Mouse (Mus musculus): ENCODE results near the gene Ankrd28. TPM values are rescaled to one million over a fixed set of nuclear protein-coding genes. Genes with fewer than 3 reads are reported as not detected.
A peak's percentile ranks its signal among the peaks of the same experiment; 100 is the strongest.

Ankrd28 gene
- polyA plus RNA-seq, 1 experiment from 2014 or later, result 9.4 TPM

GRCm38 (mm10) chr14:31784975-31785374, 45.5 kb downstream of the Ankrd28 start:
- H3K4me1 ChIP-seq (ENCODE audit: control insufficient read depth, insufficient read depth, low read length), result peaks cover 24% of the 10 kb centered on the region
- no peak for ATAC-seq
- no peak overlapping the region for H3K9ac ChIP-seq (ENCODE audit: low read depth, low read length)
- 95% methylated on average over 5 of the region's 5 CpGs for WGBS
- H3K9me3 ChIP-seq (replicated peaks; ENCODE audit: control insufficient read depth, low read length, poor library complexity, severe bottlenecking), result no peaks in the 10 kb centered on the region
- no peak overlapping the region for H3K4me3 ChIP-seq (ENCODE audit: low read depth, low read length)
- H3K4me2 ChIP-seq (ENCODE audit: low read length), result no peak overlapping the region
- no peaks in the 10 kb centered on the region for H3K36me3 ChIP-seq (ENCODE audit: control insufficient read depth, insufficient read depth, low read length)
- no peak overlapping the region for H3K27ac ChIP-seq (ENCODE audit: low read length)
- H3K27me3 ChIP-seq (ENCODE audit: control insufficient read depth, insufficient read depth, low read depth, low read length), result no peaks in the 10 kb centered on the region

- WGBS, result 6% methylated on average over 11 of the region's 11 CpGs
- no peaks in the 10 kb centered on the region for H3K9me3 ChIP-seq (replicated peaks; ENCODE audit: control insufficient read depth, low read length, poor library complexity, severe bottlenecking)
- ATAC-seq, result peak; percentile 76
- peaks cover 24% of the 10 kb centered on the region for H3K4me1 ChIP-seq (ENCODE audit: control insufficient read depth, insufficient read depth, low read length)
- H3K27ac ChIP-seq (ENCODE audit: low read length), result peak overlapping the region; percentile 83
- H3K4me3 ChIP-seq (ENCODE audit: low read depth, low read length), result peak overlapping the region; percentile 33
- H3K27me3 ChIP-seq (ENCODE audit: control insufficient read depth, insufficient read depth, low read depth, low read length), result no peaks in the 10 kb centered on the region
- H3K4me2 ChIP-seq (ENCODE audit: low read length), result peak overlapping the region; percentile 61
- no peaks in the 10 kb centered on the region for H3K36me3 ChIP-seq (ENCODE audit: control insufficient read depth, insufficient read depth, low read length)
- H3K9ac ChIP-seq (ENCODE audit: low read depth, low read length), result peak overlapping the region; percentile 60
These were observed 49.0 kb downstream of the Ankrd28 start for GRCm38 (mm10) chr14:31781309-31782049.

GRCm38 (mm10) chr14:31780412-31781233, 49.8 kb downstream of the Ankrd28 start:
- no peaks in the 10 kb centered on the region for H3K9me3 ChIP-seq (replicated peaks; ENCODE audit: control insufficient read depth, low read length, poor library complexity, severe bottlenecking)
- peaks cover 24% of the 10 kb centered on the region for H3K4me1 ChIP-seq (ENCODE audit: control insufficient read depth, insufficient read depth, low read length)
- peak overlapping the region; percentile 33 for H3K4me3 ChIP-seq (ENCODE audit: low read depth, low read length)
- H3K27me3 ChIP-seq (ENCODE audit: control insufficient read depth, insufficient read depth, low read depth, low read length), result no peaks in the 10 kb centered on the region
- H3K4me2 ChIP-seq (ENCODE audit: low read length), result peak overlapping the region; percentile 61
- no peaks in the 10 kb centered on the region for H3K36me3 ChIP-seq (ENCODE audit: control insufficient read depth, insufficient read depth, low read length)
- peak overlapping the region; percentile 60 for H3K9ac ChIP-seq (ENCODE audit: low read depth, low read length)
- peak overlapping the region; percentile 83 for H3K27ac ChIP-seq (ENCODE audit: low read length)
- WGBS, result 21% methylated on average over 11 of the region's 11 CpGs
- no peak for ATAC-seq

- no peak overlapping the region for H3K27ac ChIP-seq (ENCODE audit: low read length)
- H3K9ac ChIP-seq (ENCODE audit: low read depth, low read length), result no peak overlapping the region
- H3K27me3 ChIP-seq (ENCODE audit: control insufficient read depth, insufficient read depth, low read depth, low read length), result no peaks in the 10 kb centered on the region
- no peak overlapping the region for H3K4me3 ChIP-seq (ENCODE audit: low read depth, low read length)
- 93% methylated on average over 4 of the region's 4 CpGs for WGBS
- no peaks in the 10 kb centered on the region for H3K36me3 ChIP-seq (ENCODE audit: control insufficient read depth, insufficient read depth, low read length)
- ATAC-seq, result no peak
- no peaks in the 10 kb centered on the region for H3K9me3 ChIP-seq (replicated peaks; ENCODE audit: control insufficient read depth, low read length, poor library complexity, severe bottlenecking)
- no peak overlapping the region for H3K4me2 ChIP-seq (ENCODE audit: low read length)
- H3K4me1 ChIP-seq (ENCODE audit: control insufficient read depth, insufficient read depth, low read length), result no peaks in the 10 kb centered on the region
These were observed 56.9 kb downstream of the Ankrd28 start for GRCm38 (mm10) chr14:31773518-31773917.

GRCm38 (mm10) chr14:31772251-31772650, 58.2 kb downstream of the Ankrd28 start:
- H3K9ac ChIP-seq (ENCODE audit: low read depth, low read length), result no peak overlapping the region
- H3K9me3 ChIP-seq (replicated peaks; ENCODE audit: control insufficient read depth, low read length, poor library complexity, severe bottlenecking), result no peaks in the 10 kb centered on the region
- no peak overlapping the region for H3K4me3 ChIP-seq (ENCODE audit: low read depth, low read length)
- H3K27me3 ChIP-seq (ENCODE audit: control insufficient read depth, insufficient read depth, low read depth, low read length), result no peaks in the 10 kb centered on the region
- H3K4me2 ChIP-seq (ENCODE audit: low read length), result no peak overlapping the region
- no peak for ATAC-seq
- H3K36me3 ChIP-seq (ENCODE audit: control insufficient read depth, insufficient read depth, low read length), result no peaks in the 10 kb centered on the region
- no peak overlapping the region for H3K27ac ChIP-seq (ENCODE audit: low read length)
- H3K4me1 ChIP-seq (ENCODE audit: control insufficient read depth, insufficient read depth, low read length), result no peaks in the 10 kb centered on the region

GRCm38 (mm10) chr14:31768531-31768930, 61.9 kb downstream of the Ankrd28 start:
- Histone ChIP-seq H3K4me1 (ENCODE audit: control insufficient read depth, insufficient read depth, low read length) (no peaks in the 10 kb centered on the region), H3K27ac (ENCODE audit: low read length) (no peak overlapping the region), H3K4me3 (ENCODE audit: low read depth, low read length) (no peak overlapping the region), H3K9me3 (replicated peaks; ENCODE audit: control insufficient read depth, low read length, poor library complexity, severe bottlenecking) (no peaks in the 10 kb centered on the region), H3K27me3 (ENCODE audit: control insufficient read depth, insufficient read depth, low read depth, low read length) (no peaks in the 10 kb centered on the region), H3K9ac (ENCODE audit: low read depth, low read length) (no peak overlapping the region), H3K36me3 (ENCODE audit: control insufficient read depth, insufficient read depth, low read length) (no peaks in the 10 kb centered on the region), H3K4me2 (ENCODE audit: low read length) (no peak overlapping the region)
- WGBS, result 87% methylated on average over 3 of the region's 3 CpGs
- no peak for ATAC-seq

- H3K9ac ChIP-seq (ENCODE audit: low read depth, low read length), result no peak overlapping the region
- no peak overlapping the region for H3K4me3 ChIP-seq (ENCODE audit: low read depth, low read length)
- H3K27me3 ChIP-seq (ENCODE audit: control insufficient read depth, insufficient read depth, low read depth, low read length), result no peaks in the 10 kb centered on the region
- no peak for ATAC-seq
- 93% methylated on average over 2 of the region's 2 CpGs for WGBS
- no peak overlapping the region for H3K27ac ChIP-seq (ENCODE audit: low read length)
- H3K4me1 ChIP-seq (ENCODE audit: control insufficient read depth, insufficient read depth, low read length), result no peaks in the 10 kb centered on the region
- H3K9me3 ChIP-seq (replicated peaks; ENCODE audit: control insufficient read depth, low read length, poor library complexity, severe bottlenecking), result no peaks in the 10 kb centered on the region
- H3K36me3 ChIP-seq (ENCODE audit: control insufficient read depth, insufficient read depth, low read length), result no peaks in the 10 kb centered on the region; the same call in none of the 2 replicates
- H3K4me2 ChIP-seq (ENCODE audit: low read length), result no peak overlapping the region
These were observed 66.4 kb downstream of the Ankrd28 start for GRCm38 (mm10) chr14:31764083-31764482.

- Histone ChIP-seq H3K4me1 (ENCODE audit: control insufficient read depth, insufficient read depth, low read length) (no peaks in the 10 kb centered on the region), H3K9me3 (replicated peaks; ENCODE audit: control insufficient read depth, low read length, poor library complexity, severe bottlenecking) (no peaks in the 10 kb centered on the region), H3K4me2 (ENCODE audit: low read length) (no peak overlapping the region), H3K9ac (ENCODE audit: low read depth, low read length) (no peak overlapping the region), H3K27me3 (ENCODE audit: control insufficient read depth, insufficient read depth, low read depth, low read length) (no peaks in the 10 kb centered on the region), H3K36me3 (ENCODE audit: control insufficient read depth, insufficient read depth, low read length) (no peaks in the 10 kb centered on the region; the same call in none of the 2 replicates), H3K27ac (ENCODE audit: low read length) (no peak overlapping the region), H3K4me3 (ENCODE audit: low read depth, low read length) (no peak overlapping the region)
- ATAC-seq, result no peak
- 92% methylated on average over 7 of the region's 7 CpGs for WGBS
These were observed 68.7 kb downstream of the Ankrd28 start for GRCm38 (mm10) chr14:31761727-31762126.

GRCm38 (mm10) chr14:31759195-31759594, 71.3 kb downstream of the Ankrd28 start:
- ATAC-seq, result no peak
- H3K27ac ChIP-seq (ENCODE audit: low read length), result no peak overlapping the region
- H3K9ac ChIP-seq (ENCODE audit: low read depth, low read length), result no peak overlapping the region
- H3K27me3 ChIP-seq (ENCODE audit: control insufficient read depth, insufficient read depth, low read depth, low read length), result no peaks in the 10 kb centered on the region
- WGBS, result 92% methylated on average over 2 of the region's 2 CpGs
- no peak overlapping the region for H3K4me2 ChIP-seq (ENCODE audit: low read length)
- H3K9me3 ChIP-seq (replicated peaks; ENCODE audit: control insufficient read depth, low read length, poor library complexity, severe bottlenecking), result no peaks in the 10 kb centered on the region
- no peaks in the 10 kb centered on the region for H3K4me1 ChIP-seq (ENCODE audit: control insufficient read depth, insufficient read depth, low read length)
- H3K36me3 ChIP-seq (ENCODE audit: control insufficient read depth, insufficient read depth, low read length), result no peaks in the 10 kb centered on the region; the same call in none of the 2 replicates
- H3K4me3 ChIP-seq (ENCODE audit: low read depth, low read length), result no peak overlapping the region
